Mouse (Mus musculus): ENCODE measurements around the gene Cela3a.
"Not testable (repeated sequence)": the region's sequence is repeated elsewhere in the genome, so short reads cannot be mapped to it uniquely, and the experiment has no call there.

The Cela3a gene

GRCm38 (mm10) chr4:137414936-137415335 lies 5.3 kb upstream of the Cela3a start:
- DNase-seq (ENCODE audit: low read depth, low spot score) = no peak

- not testable (repeated sequence) for DNase-seq (ENCODE audit: low read depth, low spot score)
Observed at GRCm38 (mm10) chr4:137412185-137412709, 2.7 kb upstream of the Cela3a start.

GRCm38 (mm10) chr4:137405571-137405970 lies 4.0 kb downstream of the Cela3a start:
- DNase-seq (ENCODE audit: low read depth, low spot score) = no peak

GRCm38 (mm10) chr4:137396641-137397525 lies 12.7 kb downstream of the Cela3a start:
- DNase-seq (ENCODE audit: low read depth, low spot score) = no peak

GRCm38 (mm10) chr4:137393378-137394135 lies 16.0 kb downstream of the Cela3a start:
- no peak for DNase-seq (ENCODE audit: low read depth, low spot score)

GRCm38 (mm10) chr4:137392874-137393273 lies 16.7 kb downstream of the Cela3a start:
- DNase-seq (ENCODE audit: low read depth, low spot score) = no peak

- DNase-seq (ENCODE audit: low read depth, low spot score) = no peak
Observed at GRCm38 (mm10) chr4:137391287-137391686, 18.3 kb downstream of the Cela3a start.

- DNase-seq (ENCODE audit: low read depth, low spot score) = no peak
Observed at GRCm38 (mm10) chr4:137390196-137390595, 19.4 kb downstream of the Cela3a start.

GRCm38 (mm10) chr4:137388983-137389382 lies 20.6 kb downstream of the Cela3a start:
- no peak for DNase-seq (ENCODE audit: low read depth, low spot score)

- peak; percentile 81 for DNase-seq (ENCODE audit: low read depth, low spot score)
Observed at GRCm38 (mm10) chr4:137388059-137388794, 21.4 kb downstream of the Cela3a start.

- no peak for DNase-seq (ENCODE audit: low read depth, low spot score)
Observed at GRCm38 (mm10) chr4:137387482-137388058, 22.0 kb downstream of the Cela3a start.

GRCm38 (mm10) chr4:137380702-137381605 lies 28.6 kb downstream of the Cela3a start:
- DNase-seq (ENCODE audit: low read depth, low spot score) = no peak

- no peak for DNase-seq (ENCODE audit: low read depth, low spot score)
Observed at GRCm38 (mm10) chr4:137379713-137380255, 29.8 kb downstream of the Cela3a start.

GRCm38 (mm10) chr4:137379085-137379484 lies 30.5 kb downstream of the Cela3a start:
- DNase-seq (ENCODE audit: low read depth, low spot score) = no peak

- DNase-seq (ENCODE audit: low read depth, low spot score) = no peak
Observed at GRCm38 (mm10) chr4:137377526-137378304, 31.9 kb downstream of the Cela3a start.

GRCm38 (mm10) chr4:137376778-137377177 lies 32.8 kb downstream of the Cela3a start:
- no peak for DNase-seq (ENCODE audit: low read depth, low spot score)

- peak; percentile 30 for DNase-seq (ENCODE audit: low read depth, low spot score)
Observed at GRCm38 (mm10) chr4:137375314-137376278, 34.0 kb downstream of the Cela3a start.

GRCm38 (mm10) chr4:137373711-137374110 lies 35.9 kb downstream of the Cela3a start:
- no peak for DNase-seq (ENCODE audit: low read depth, low spot score)

Data from embryo, embryonic 11.5 days (tissue).